Mouse (Mus musculus) hindbrain, embryonic 10.5 days (tissue): Measurements from ENCODE around the gene Borcs8. TPM values are rescaled to one million over a fixed set of nuclear protein-coding genes. Genes with fewer than 3 reads are reported as not detected.

Source experiments
- polyA plus RNA-seq: library from polyadenylated mRNA; unstranded; fragments of >200 nt; fragmentation: Nextera tagmentation; extraction: Ambion mirVana; gene quantifications from 2 replicates; pipeline ENCODE4 v1.2.1, GENCODE M21; 2016

Gene Borcs8
- polyA plus RNA-seq, 1 experiment from 2014 or later = 48.3 TPM

Other genes starting within 250 kb of the Borcs8 start
- gene Tssk6, start 237.3 kb upstream of the Borcs8 start, polyA plus RNA-seq = 4.7 and 4.8 TPM in 2 replicates
- 166 and 177 TPM in 2 replicates for gene Ndufa13, start 236.9 kb upstream of the Borcs8 start, polyA plus RNA-seq
- 4.9 and 7.3 TPM in 2 replicates for gene Yjefn3, start 236.8 kb upstream of the Borcs8 start, polyA plus RNA-seq
- 46.9 and 50.3 TPM in 2 replicates for gene Gatad2a, start 143.1 kb upstream of the Borcs8 start, polyA plus RNA-seq
- 62.6 and 66.8 TPM in 2 replicates for gene Mau2, start 96.8 kb upstream of the Borcs8 start, polyA plus RNA-seq
- 51.3 and 54.2 TPM in 2 replicates for gene Sugp1, start 96.7 kb upstream of the Borcs8 start, polyA plus RNA-seq
- gene Tm6sf2, start 66.6 kb upstream of the Borcs8 start, polyA plus RNA-seq = 0.56 and 0.88 TPM in 2 replicates
- gene Hapln4, start 56.0 kb upstream of the Borcs8 start, polyA plus RNA-seq = 0.12 and 0.20 TPM in 2 replicates
- 20.2 and 67.1 TPM in 2 replicates for gene Ncan, start 18.6 kb upstream of the Borcs8 start, polyA plus RNA-seq
- gene Nr2c2ap, start 8.2 kb upstream of the Borcs8 start, polyA plus RNA-seq = 37.0 and 38.0 TPM in 2 replicates
- gene Rfxank, start 345 bp upstream of the Borcs8 start, polyA plus RNA-seq = 19.5 and 20.6 TPM in 2 replicates
- 0.58 and 0.76 TPM in 2 replicates for gene Mef2b, start 212 bp downstream of the Borcs8 start, polyA plus RNA-seq
- 56.2 and 64.9 TPM in 2 replicates for gene Tmem161a, start 32.9 kb downstream of the Borcs8 start, polyA plus RNA-seq
- gene Slc25a42, start 72.8 kb downstream of the Borcs8 start, polyA plus RNA-seq = 2.6 and 3.5 TPM in 2 replicates
- gene Sugp2, start 94.7 kb downstream of the Borcs8 start, polyA plus RNA-seq = 56.1 and 58.2 TPM in 2 replicates
- gene Armc6, start 95.0 kb downstream of the Borcs8 start, polyA plus RNA-seq = 39.7 and 40.9 TPM in 2 replicates
- gene Homer3, start 143.3 kb downstream of the Borcs8 start, polyA plus RNA-seq = 107 and 108 TPM in 2 replicates
- gene Ddx49, start 163.0 kb downstream of the Borcs8 start, polyA plus RNA-seq = 54.4 and 54.8 TPM in 2 replicates
- gene Cope, start 163.0 kb downstream of the Borcs8 start, polyA plus RNA-seq = 324 and 329 TPM in 2 replicates
- gene Cers1, start 176.3 kb downstream of the Borcs8 start, polyA plus RNA-seq = 3.0 and 7.3 TPM in 2 replicates
- 2.9 and 4.3 TPM in 2 replicates for gene Gdf1, start 190.3 kb downstream of the Borcs8 start, polyA plus RNA-seq
- gene Upf1, start 213.8 kb downstream of the Borcs8 start, polyA plus RNA-seq = 19.0 and 25.0 TPM in 2 replicates
- gene Comp, start 234.1 kb downstream of the Borcs8 start, polyA plus RNA-seq = 0.27 and 0.38 TPM in 2 replicates